Mouse (Mus musculus): ENCODE data around the gene Sparcl1.

The Sparcl1 gene

GRCm38 (mm10) chr5:104113491-104114172 is at the start of gene Sparcl1:
Gene Sparcl1, minus strand, starts transcription at chr5:104113733.
- DNase-seq (ENCODE audit: low read depth): no peak

GRCm38 (mm10) chr5:104161390-104161789 is 47.9 kb upstream of the Sparcl1 start:
- no peak for DNase-seq (ENCODE audit: low read depth)

DNA sequence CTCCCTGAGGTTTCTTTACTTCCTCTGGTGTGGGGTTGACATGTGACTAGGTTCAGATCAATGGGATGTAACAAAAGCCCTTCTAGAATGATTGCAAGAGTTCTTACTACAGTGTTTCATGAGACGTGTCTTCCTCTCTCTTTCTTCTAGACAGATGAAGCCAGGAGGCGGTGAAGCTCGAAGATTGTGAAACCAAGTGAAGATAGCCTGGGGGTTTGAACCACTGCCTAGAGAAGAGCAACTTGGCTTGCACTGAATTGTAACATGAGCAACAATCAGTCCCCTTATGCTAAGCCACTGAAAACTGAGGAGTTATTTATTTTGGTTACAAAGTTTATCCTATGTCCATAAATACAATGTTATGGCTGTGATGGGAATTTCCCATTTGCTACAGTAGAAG is 47.0 kb upstream of the Sparcl1 start:
- DNase-seq (ENCODE audit: low read depth): no peak

GRCm38 (mm10) chr5:104158332-104159052 is 45.0 kb upstream of the Sparcl1 start:
- no peak for DNase-seq (ENCODE audit: low read depth)

- no peak for DNase-seq (ENCODE audit: low read depth)
These were observed 44.2 kb upstream of the Sparcl1 start for GRCm38 (mm10) chr5:104157701-104158100.

DNA sequence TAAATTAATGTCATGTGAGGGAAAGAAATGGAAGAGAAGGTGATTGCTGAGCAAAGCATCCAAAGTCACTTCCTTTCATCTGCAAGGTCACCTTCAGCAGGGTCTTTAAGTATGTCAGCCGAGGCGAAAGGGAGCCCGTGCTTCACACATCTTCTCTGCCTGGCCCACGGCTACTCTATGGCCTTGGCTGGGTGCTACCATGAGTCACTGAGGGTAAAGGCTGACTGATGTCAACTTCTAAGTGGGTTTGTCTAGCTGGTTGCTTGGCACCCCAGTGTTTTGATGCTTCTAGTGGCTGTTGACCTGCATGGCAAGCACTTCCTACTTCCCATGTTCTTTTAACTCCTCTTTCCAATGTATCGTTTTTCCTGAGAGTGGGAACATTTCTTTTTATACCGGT is 36.7 kb upstream of the Sparcl1 start:
- no peak for DNase-seq (ENCODE audit: low read depth)

DNA sequence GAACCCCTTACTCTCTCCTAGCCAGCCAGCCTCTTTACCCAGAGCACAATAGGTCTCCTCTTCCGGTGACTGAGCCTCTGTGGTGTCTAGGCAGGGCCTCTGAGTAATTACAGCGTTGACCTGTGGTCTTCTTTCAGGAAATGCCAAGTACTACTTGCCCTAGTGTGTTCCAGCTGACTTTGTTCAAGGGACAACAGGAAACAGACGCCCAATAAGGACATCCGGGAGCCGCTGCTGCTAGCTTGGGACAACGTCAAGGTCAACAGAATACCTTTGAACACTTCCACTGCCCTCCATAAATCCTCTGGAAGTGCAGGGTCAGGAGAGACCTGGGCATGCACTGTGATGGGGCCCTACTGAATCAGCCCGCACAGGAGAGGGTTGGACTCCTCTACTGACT is 35.8 kb upstream of the Sparcl1 start:
- DNase-seq (ENCODE audit: low read depth): no peak

DNA sequence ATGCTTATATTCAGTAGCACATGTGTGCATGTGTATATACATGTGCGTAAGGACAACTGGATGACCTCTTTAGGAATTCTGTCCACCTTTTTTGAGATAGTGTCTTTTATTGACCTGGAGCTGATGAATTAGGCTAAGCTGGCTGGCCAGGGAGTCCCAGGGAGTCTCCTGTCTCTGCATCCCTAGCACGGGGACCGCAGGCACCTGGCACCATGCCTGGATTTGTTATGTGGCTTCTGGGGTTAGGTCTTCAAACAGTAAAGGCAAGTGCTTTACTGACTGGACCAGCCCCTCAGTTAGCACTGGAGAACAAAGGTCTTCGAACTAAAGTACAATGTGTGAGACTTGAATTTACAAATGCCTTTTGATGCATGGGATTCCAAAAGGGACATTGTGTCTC is 30.5 kb upstream of the Sparcl1 start:
- no peak for DNase-seq (ENCODE audit: low read depth)

- no peak for DNase-seq (ENCODE audit: low read depth)
These were observed 27.5 kb upstream of the Sparcl1 start for GRCm38 (mm10) chr5:104141067-104141466.

DNA sequence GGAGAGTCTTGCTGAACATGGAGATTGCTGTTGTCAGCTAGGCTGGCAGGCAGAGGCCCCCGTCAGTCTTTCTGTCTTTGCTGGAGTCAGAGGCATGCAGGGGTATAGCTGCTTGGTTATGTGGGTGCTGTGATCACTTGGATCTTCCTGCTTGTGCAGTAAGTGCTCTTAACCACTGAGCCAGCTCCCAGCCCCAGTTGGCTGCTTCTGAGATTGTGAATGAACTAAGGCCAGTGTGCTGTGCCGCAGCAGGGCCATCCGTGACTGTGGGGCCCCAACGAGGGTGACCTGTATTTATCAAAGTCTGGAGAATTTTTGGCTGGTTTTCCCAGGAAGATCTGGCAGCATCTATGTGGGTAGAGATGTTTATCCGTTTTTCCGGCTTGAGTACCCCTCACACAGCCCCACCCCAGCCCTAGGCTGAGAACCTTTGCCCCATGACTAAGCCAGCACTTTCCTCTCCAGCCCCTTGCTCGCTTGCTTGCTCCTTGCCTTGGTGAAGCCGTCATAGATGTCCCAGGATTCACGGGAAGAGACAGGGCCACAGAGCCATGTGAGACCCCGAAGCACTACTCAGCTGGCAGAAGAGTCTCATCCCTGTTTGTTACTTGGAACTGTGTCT is 24.5 kb upstream of the Sparcl1 start:
- DNase-seq (ENCODE audit: low read depth): no peak

DNA sequence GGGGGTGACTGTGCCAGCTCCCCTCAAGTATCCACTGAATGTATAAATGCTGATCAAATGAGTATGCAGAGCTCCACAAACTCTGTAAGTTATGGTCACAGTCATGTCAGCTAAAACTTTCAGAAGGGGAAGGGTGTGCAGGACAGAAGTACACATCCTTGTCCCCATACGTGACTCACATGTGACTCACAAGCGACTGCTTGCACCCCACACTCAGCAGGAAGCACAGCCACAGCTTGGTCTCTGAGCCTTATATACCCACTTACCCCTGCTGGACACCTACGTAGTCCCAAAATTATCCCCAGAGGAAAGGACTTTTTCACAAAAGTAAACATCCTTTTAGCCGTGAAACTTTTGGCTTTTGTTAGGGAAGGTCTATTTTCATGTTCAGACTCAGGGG is 20.2 kb upstream of the Sparcl1 start:
- no peak for DNase-seq (ENCODE audit: low read depth)

- no peak for DNase-seq (ENCODE audit: low read depth)
These were observed 18.0 kb upstream of the Sparcl1 start for GRCm38 (mm10) chr5:104131544-104131943.

DNA sequence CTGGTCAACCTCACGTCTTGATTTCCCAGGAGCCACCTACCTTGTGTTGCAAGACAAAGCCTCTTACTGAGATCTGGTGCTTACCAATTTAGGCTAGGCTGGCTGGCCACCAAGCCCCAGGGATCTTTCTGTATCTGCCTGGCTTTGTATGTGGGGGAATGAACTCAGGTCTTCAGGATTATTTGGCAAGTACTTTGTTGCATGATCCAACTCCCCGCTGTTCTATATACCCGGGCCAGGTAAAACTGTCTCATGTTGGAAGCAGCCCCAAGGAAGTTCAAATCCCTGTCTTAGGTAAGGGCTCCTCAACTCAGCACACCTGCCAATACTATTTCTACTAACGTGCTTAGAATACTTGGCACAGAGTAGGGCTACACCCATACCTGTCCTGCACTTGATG is 17.4 kb upstream of the Sparcl1 start:
- DNase-seq (ENCODE audit: low read depth): no peak

DNA sequence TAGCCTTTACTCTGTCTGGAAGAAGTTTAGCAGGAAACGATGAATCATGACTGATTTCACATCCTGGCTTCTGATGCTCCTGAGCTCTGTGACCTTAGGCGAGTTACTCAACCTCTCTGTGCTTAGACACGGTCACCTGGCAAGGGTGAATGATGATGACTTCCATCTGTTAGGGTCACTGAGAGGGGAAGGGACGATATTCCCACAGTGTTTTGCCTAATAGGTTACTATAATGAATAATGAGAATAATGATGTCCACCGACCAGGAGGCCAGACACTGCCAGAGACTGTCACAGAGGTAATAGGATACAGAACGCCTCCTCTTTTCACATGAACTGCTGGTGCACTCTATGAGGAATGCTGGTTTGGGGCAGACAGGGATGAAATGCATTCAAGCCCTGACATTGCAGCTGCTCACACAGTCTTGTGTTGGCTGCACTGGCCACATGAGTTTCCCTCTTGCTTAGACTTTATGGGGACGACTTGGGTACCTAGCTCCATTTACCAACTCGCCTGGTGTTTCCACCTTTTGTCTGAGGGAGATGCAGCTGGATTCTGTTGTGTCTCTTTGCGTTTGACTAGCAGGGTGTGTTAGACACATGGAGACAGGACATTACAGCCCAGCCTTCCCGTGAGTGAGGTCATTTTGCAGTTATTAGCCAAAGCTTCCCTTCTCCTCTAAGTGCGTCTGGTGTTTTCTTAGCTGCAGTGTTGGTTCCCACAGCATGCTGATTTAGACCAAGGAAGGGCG is 14.9 kb upstream of the Sparcl1 start:
- no peak for DNase-seq (ENCODE audit: low read depth)

- DNase-seq (ENCODE audit: low read depth): no peak
These were observed 13.8 kb upstream of the Sparcl1 start for GRCm38 (mm10) chr5:104127351-104127750.

GRCm38 (mm10) chr5:104126561-104127320 is 13.2 kb upstream of the Sparcl1 start:
- no peak for DNase-seq (ENCODE audit: low read depth)

DNA sequence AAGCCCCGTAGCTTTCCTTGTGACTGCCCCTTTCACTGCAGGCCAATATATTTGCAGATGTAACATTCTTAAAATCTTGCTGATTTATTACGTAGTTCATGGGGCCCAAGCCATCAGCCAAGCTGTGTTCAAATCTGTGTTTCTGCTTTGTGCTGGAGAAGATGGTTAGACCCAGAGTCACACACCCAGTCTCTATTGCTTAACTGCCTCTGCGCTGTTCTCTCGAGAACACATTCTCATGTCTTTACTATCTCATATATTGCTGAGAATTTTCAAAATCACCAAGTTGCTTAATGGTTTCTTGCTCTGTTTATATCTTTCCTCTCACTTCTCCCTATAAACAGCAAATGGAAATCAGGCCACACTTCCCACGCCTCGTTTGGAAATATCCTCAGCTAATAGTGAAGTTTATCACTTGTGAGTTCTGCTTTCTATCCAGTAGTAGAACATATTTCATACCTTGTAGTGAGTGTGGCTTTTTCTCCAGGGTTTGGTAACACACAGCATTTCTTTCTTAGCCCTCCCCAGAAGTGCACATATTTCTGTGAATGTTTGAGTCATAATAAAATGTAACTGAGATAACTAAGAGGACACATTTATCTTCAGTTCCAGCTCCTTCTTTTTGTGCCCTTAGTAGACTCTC is 10.6 kb upstream of the Sparcl1 start:
- no peak for DNase-seq (ENCODE audit: low read depth)

DNA sequence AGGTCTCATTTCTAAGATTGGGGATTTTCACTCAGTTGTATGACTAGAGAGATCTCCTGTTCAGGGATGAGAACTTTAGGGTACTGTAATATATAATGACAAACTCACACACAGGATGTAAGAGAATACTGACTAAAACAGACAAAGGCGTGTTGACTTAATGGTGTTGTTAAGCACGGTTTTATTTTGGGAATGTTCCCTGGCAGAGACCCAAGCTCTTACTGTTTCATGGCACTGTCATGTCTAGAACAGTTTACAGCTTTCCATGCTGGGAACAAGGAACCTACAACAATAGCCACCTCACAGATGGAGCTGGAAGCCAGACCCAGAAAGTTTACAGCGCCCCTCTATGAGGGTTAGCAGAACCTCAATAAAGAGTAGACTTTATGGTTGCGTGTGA is 2.4 kb upstream of the Sparcl1 start:
- no peak for DNase-seq (ENCODE audit: low read depth)

DNA sequence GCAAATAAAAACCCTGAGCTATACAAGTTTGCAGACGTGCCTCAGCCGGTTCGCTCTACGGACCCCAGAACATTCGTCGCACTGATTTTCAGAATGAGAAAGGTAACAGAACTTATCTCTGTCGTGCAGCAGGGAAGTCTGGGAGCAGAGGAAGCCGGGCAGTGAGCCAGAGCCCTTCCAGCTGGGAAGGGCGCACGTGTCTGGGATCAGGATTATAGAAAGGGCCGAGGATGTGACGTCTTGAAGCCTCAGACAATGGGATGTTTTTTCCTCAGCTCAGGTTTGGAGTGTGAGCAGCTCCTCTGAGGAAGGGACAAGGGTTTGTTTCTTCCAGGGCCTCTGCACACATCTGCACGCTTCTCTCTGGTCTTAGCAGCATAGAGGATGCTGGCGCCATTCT is 1.6 kb upstream of the Sparcl1 start:
- DNase-seq (ENCODE audit: low read depth): no peak

GRCm38 (mm10) chr5:104112511-104112910 is 1.0 kb downstream of the Sparcl1 start:
- no peak for DNase-seq (ENCODE audit: low read depth)

GRCm38 (mm10) chr5:104112016-104112415 is 1.5 kb downstream of the Sparcl1 start:
- DNase-seq (ENCODE audit: low read depth): no peak

All from naive thymus-derived CD4-positive, alpha-beta T cell, adult 2 months (primary cell).